ENCODE assay signal across 18 mouse cellular contexts in genomic region chr12:33267965-33268364, GRCm38 (mm10).
A peak's percentile ranks its signal among the peaks of the same experiment; 100 is the strongest.
DNase-seq lines count a peak whose midpoint lies in the region; ATAC-seq and TF ChIP-seq lines count a peak whose summit lies in the region.
"Had no signal": no experiment of that assay in that cellular context is flagged by ENCODE, and none has a peak within 500 bp of the region (broad histone marks: within the 10 kb centered on the region; RNA-seq: fewer than 3 reads in every experiment).

No protein-coding gene starts in this region.

- no peaks in the 10 kb centered on the region for H3K36me3 ChIP-seq in forebrain, postnatal 0 days (ENCODE audit: insufficient read depth)
- 0 out of 2 replicates have a peak, but pooled peaks cover 3% of the 10 kb centered on the region for H3K36me3 ChIP-seq in forebrain, embryonic 13.5 days (ENCODE audit: poor library complexity, severe bottlenecking)
- no peaks in the 10 kb centered on the region for H3K36me3 ChIP-seq in intestine, embryonic 14.5 days (ENCODE audit: control insufficient read depth, insufficient read depth, low read length)
- H3K36me3 ChIP-seq in intestine, postnatal 0 days (ENCODE audit: control insufficient read depth, insufficient read depth) = peaks cover 6% of the 10 kb centered on the region; the same call in 1 of the 2 replicates
- no peaks in the 10 kb centered on the region for H3K36me3 ChIP-seq in midbrain, postnatal 0 days (ENCODE audit: insufficient read depth, low read length)
- no peaks in the 10 kb centered on the region for H3K36me3 ChIP-seq in midbrain, embryonic 10.5 days
- no peaks in the 10 kb centered on the region for H3K36me3 ChIP-seq in limb, embryonic 10.5 days
- H3K36me3 ChIP-seq: forebrain, embryonic 15.5 days; heart, embryonic 15.5 days; midbrain, embryonic 12.5 days; neural tube, embryonic 13.5 days had no signal

- peak; percentile 27; the same call in 1 of the 2 replicates for ATAC-seq in forebrain, postnatal 0 days
- ATAC-seq in forebrain, embryonic 13.5 days = no peak
- no peak for ATAC-seq in intestine, embryonic 14.5 days (replicated peaks; ENCODE audit: low FRiP score, low TSS enrichment, low read depth)
- ATAC-seq in intestine, postnatal 0 days = no peak
- no peak for ATAC-seq in midbrain, postnatal 0 days (ENCODE audit: low FRiP score)
- ATAC-seq: forebrain, embryonic 15.5 days; inflammation-experienced regulatory T-cells, adult 6 months had no signal

- 48% methylated on average over 4 of the region's 4 CpGs for WGBS in forebrain, postnatal 0 days
- 71% methylated on average over 4 of the region's 4 CpGs for WGBS in forebrain, embryonic 13.5 days
- 43% methylated on average over 4 of the region's 4 CpGs for WGBS in intestine, embryonic 14.5 days
- 70% methylated on average over 4 of the region's 4 CpGs for WGBS in intestine, postnatal 0 days
- WGBS in midbrain, postnatal 0 days = 69% methylated on average over 4 of the region's 4 CpGs
- WGBS in midbrain, embryonic 10.5 days = 86% methylated on average over 4 of the region's 4 CpGs
- WGBS in limb, embryonic 10.5 days = 81% methylated on average over 4 of the region's 4 CpGs

- no peak overlapping the region for H3K4me3 ChIP-seq in forebrain, postnatal 0 days (ENCODE audit: low read depth, low read length)
- no peak overlapping the region for H3K4me3 ChIP-seq in forebrain, embryonic 13.5 days
- no peak overlapping the region for H3K4me3 ChIP-seq in intestine, embryonic 14.5 days (ENCODE audit: low read depth, low read length)
- H3K4me3 ChIP-seq in intestine, postnatal 0 days (ENCODE audit: low read depth, low read length) = no peak overlapping the region
- no peak overlapping the region for H3K4me3 ChIP-seq in midbrain, postnatal 0 days (ENCODE audit: low read depth, low read length)
- no peak overlapping the region for H3K4me3 ChIP-seq in midbrain, embryonic 10.5 days
- no peak overlapping the region for H3K4me3 ChIP-seq in limb, embryonic 10.5 days
- H3K4me3 ChIP-seq: forebrain, embryonic 15.5 days; heart, embryonic 15.5 days; midbrain, embryonic 12.5 days; neural tube, embryonic 13.5 days had no signal

- peak; percentile 22 for DNase-seq in forebrain, postnatal 0 days
- no peak for DNase-seq in intestine, embryonic 14.5 days (ENCODE audit: low spot score)
- DNase-seq in midbrain, postnatal 0 days (ENCODE audit: low spot score) = peak; percentile 52
- DNase-seq in midbrain, embryonic 10.5 days (ENCODE audit: low spot score) = no peak
- no peak for DNase-seq in limb, embryonic 10.5 days (ENCODE audit: low spot score)
- DNase-seq: adrenal gland, postnatal 25 days; cerebellum, adult 11-12 months; lung, adult 18-20 months; thymus, adult 2 months had no signal

- H3K27me3 ChIP-seq in forebrain, postnatal 0 days (ENCODE audit: insufficient read depth, low read length) = no peaks in the 10 kb centered on the region
- no peaks in the 10 kb centered on the region for H3K27me3 ChIP-seq in forebrain, embryonic 13.5 days
- H3K27me3 ChIP-seq in intestine, embryonic 14.5 days (replicated peaks; ENCODE audit: control insufficient read depth, insufficient read depth, low read length) = no peaks in the 10 kb centered on the region
- H3K27me3 ChIP-seq in intestine, postnatal 0 days (replicated peaks; ENCODE audit: control insufficient read depth, insufficient read depth, low read length) = no peaks in the 10 kb centered on the region
- no peaks in the 10 kb centered on the region for H3K27me3 ChIP-seq in midbrain, postnatal 0 days (ENCODE audit: insufficient read depth, low read length)
- no peaks in the 10 kb centered on the region for H3K27me3 ChIP-seq in midbrain, embryonic 10.5 days (ENCODE audit: low read depth, poor library complexity, severe bottlenecking)
- no peaks in the 10 kb centered on the region for H3K27me3 ChIP-seq in limb, embryonic 10.5 days (ENCODE audit: low read depth, poor library complexity, severe bottlenecking)
- H3K27me3 ChIP-seq: CH12.LX; forebrain, embryonic 15.5 days; heart, embryonic 15.5 days; midbrain, embryonic 12.5 days; neural tube, embryonic 13.5 days had no signal

- H3K9me3 ChIP-seq in forebrain, postnatal 0 days (ENCODE audit: low read length) = no peaks in the 10 kb centered on the region
- H3K9me3 ChIP-seq in forebrain, embryonic 13.5 days (replicated peaks) = no peaks in the 10 kb centered on the region
- H3K9me3 ChIP-seq in intestine, embryonic 14.5 days (ENCODE audit: control insufficient read depth, low read length) = 0 out of 2 replicates have a peak, but pooled peaks cover 2% of the 10 kb centered on the region
- H3K9me3 ChIP-seq in intestine, postnatal 0 days (ENCODE audit: control insufficient read depth) = no peaks in the 10 kb centered on the region
- no peaks in the 10 kb centered on the region for H3K9me3 ChIP-seq in midbrain, postnatal 0 days (ENCODE audit: low read length)
- no peaks in the 10 kb centered on the region for H3K9me3 ChIP-seq in midbrain, embryonic 10.5 days (replicated peaks)
- no peaks in the 10 kb centered on the region for H3K9me3 ChIP-seq in limb, embryonic 10.5 days (replicated peaks)
- H3K9me3 ChIP-seq: forebrain, embryonic 15.5 days; heart, embryonic 15.5 days; neural tube, embryonic 13.5 days had no signal

- no peak overlapping the region for H3K4me2 ChIP-seq in forebrain, postnatal 0 days (ENCODE audit: low read depth)
- H3K4me2 ChIP-seq in forebrain, embryonic 13.5 days = no peak overlapping the region
- H3K4me2 ChIP-seq in intestine, embryonic 14.5 days (ENCODE audit: low read length) = no peak overlapping the region
- H3K4me2 ChIP-seq in intestine, postnatal 0 days (replicated peaks; ENCODE audit: low read depth) = no peak overlapping the region
- H3K4me2 ChIP-seq in midbrain, postnatal 0 days (ENCODE audit: low read depth, low read length, poor library complexity, severe bottlenecking) = no peak overlapping the region
- H3K4me2 ChIP-seq: forebrain, embryonic 15.5 days; heart, embryonic 15.5 days; liver, embryonic 11.5 days; midbrain, embryonic 12.5 days; neural tube, embryonic 13.5 days had no signal

- H3K4me1 ChIP-seq in forebrain, postnatal 0 days (ENCODE audit: insufficient read depth) = no peaks in the 10 kb centered on the region
- peaks cover 12% of the 10 kb centered on the region for H3K4me1 ChIP-seq in forebrain, embryonic 13.5 days
- 0 out of 2 replicates have a peak, but pooled peaks cover 5% of the 10 kb centered on the region for H3K4me1 ChIP-seq in intestine, embryonic 14.5 days (replicated peaks; ENCODE audit: control insufficient read depth, insufficient read depth, low read length)
- no peaks in the 10 kb centered on the region for H3K4me1 ChIP-seq in intestine, postnatal 0 days (replicated peaks; ENCODE audit: control insufficient read depth, insufficient read depth, low read length)
- no peaks in the 10 kb centered on the region for H3K4me1 ChIP-seq in midbrain, postnatal 0 days (ENCODE audit: insufficient read depth, low read length)
- no peaks in the 10 kb centered on the region for H3K4me1 ChIP-seq in midbrain, embryonic 10.5 days
- no peaks in the 10 kb centered on the region for H3K4me1 ChIP-seq in limb, embryonic 10.5 days
- H3K4me1 ChIP-seq: heart, embryonic 15.5 days had no signal

- no peak overlapping the region for H3K27ac ChIP-seq in forebrain, postnatal 0 days (ENCODE audit: low read depth, low read length)
- no peak overlapping the region for H3K27ac ChIP-seq in forebrain, embryonic 13.5 days
- peak overlapping the region; percentile 70 for H3K27ac ChIP-seq in intestine, embryonic 14.5 days (ENCODE audit: low read depth)
- no peak overlapping the region for H3K27ac ChIP-seq in intestine, postnatal 0 days (ENCODE audit: low read depth, low read length)
- no peak overlapping the region for H3K27ac ChIP-seq in midbrain, postnatal 0 days (ENCODE audit: low read depth, low read length)
- no peak overlapping the region for H3K27ac ChIP-seq in midbrain, embryonic 10.5 days (replicated peaks)
- H3K27ac ChIP-seq in limb, embryonic 10.5 days = no peak overlapping the region
- H3K27ac ChIP-seq: forebrain, embryonic 15.5 days; heart, embryonic 15.5 days; midbrain, embryonic 12.5 days; neural tube, embryonic 13.5 days had no signal

- no peak overlapping the region for H3K9ac ChIP-seq in forebrain, postnatal 0 days
- no peak overlapping the region for H3K9ac ChIP-seq in forebrain, embryonic 13.5 days
- H3K9ac ChIP-seq in intestine, embryonic 14.5 days (ENCODE audit: low read length) = no peak overlapping the region
- no peak overlapping the region for H3K9ac ChIP-seq in intestine, postnatal 0 days (ENCODE audit: low read depth, low read length)
- H3K9ac ChIP-seq in midbrain, postnatal 0 days (replicated peaks; ENCODE audit: low read length, poor library complexity, severe bottlenecking) = no peak overlapping the region
- H3K9ac ChIP-seq: forebrain, embryonic 15.5 days; heart, embryonic 15.5 days; midbrain, embryonic 12.5 days; neural tube, embryonic 13.5 days had no signal

- TF ChIP-seq CTCF in forebrain, postnatal 0 days (IDR thresholded peaks at IDR 0.05; ENCODE audit: low read depth) = no peak
- TF ChIP-seq CTCF in intestine, postnatal 0 days (IDR thresholded peaks at IDR 0.05; ENCODE audit: low read depth) = no peak
- no peak for TF ChIP-seq CTCF in midbrain, postnatal 0 days (IDR thresholded peaks at IDR 0.05)

Comparison
In these comparisons a context has a peak if more than half of its experiments do, and no peak if none do; other contexts are left out.
1. DNase-seq: peak in forebrain, postnatal 0 days (single experiment) and midbrain, postnatal 0 days (single experiment); none in intestine, embryonic 14.5 days (single experiment), midbrain, embryonic 10.5 days (single experiment) and limb, embryonic 10.5 days (single experiment).